Mouse (Mus musculus) MEL (cell line): ENCODE measurements at regions not wholly inside any gene's neighbourhood (a gene's known extent, or its start where the extent isn't known, plus 50 kb on each side); places are given as distances from the start of the nearest gene placed in this dataset.

Experiments
- CHD1 ChIP-seq: IDR thresholded peaks from 2 replicates; pipeline ENCODE4 v1.6.1; 2012; ENCODE audit warnings: low read depth, mild to moderate bottlenecking, inconsistent platforms, low read length, improper control_type of control experiment
- CTCF ChIP-seq, 3 experiments: IDR thresholded peaks in 2 of 3; conservative IDR thresholded peaks in 1 of 3; 2 replicates each; pipeline ENCODE4 v1.5.1; 2011 to 2012; ENCODE audit warnings: low read length in 3 of 3, low read depth in 2 of 3, mild to moderate bottlenecking in 2 of 3, improper control_type of control experiment in 1 of 3, inconsistent platforms in 1 of 3, mixed read lengths in 1 of 3, moderate library complexity in 1 of 3; ENCODE audit not compliant: control insufficient read depth in 1 of 3, insufficient read depth in 1 of 3, poor library complexity in 1 of 3, severe bottlenecking in 1 of 3
- E2F4 ChIP-seq: IDR thresholded peaks from 2 replicates; pipeline ENCODE4 v1.6.1; 2011; ENCODE audit warnings: low read depth, low read length, improper control_type of control experiment, borderline replicate concordance
- ETS1 ChIP-seq: IDR thresholded peaks from 2 replicates; pipeline ENCODE4 v1.6.1; 2012; ENCODE audit warnings: low read depth, mild to moderate bottlenecking, inconsistent platforms, low read length, improper control_type of control experiment, moderate library complexity
- TAL1 ChIP-seq: IDR thresholded peaks from 2 replicates; pipeline ENCODE4 v1.6.1; 2012; ENCODE audit warnings: mild to moderate bottlenecking, inconsistent platforms, low read length, moderate library complexity, mixed read lengths
- TBP ChIP-seq: IDR thresholded peaks from 2 replicates; pipeline ENCODE4 v1.8.0; 2011; ENCODE audit warnings: low read depth, low read length, improper control_type of control experiment
- ZMIZ1 ChIP-seq: IDR thresholded peaks from 2 replicates; pipeline ENCODE4 v1.6.1; 2012; ENCODE audit warnings: low read depth, mild to moderate bottlenecking, inconsistent platforms, low read length, improper control_type of control experiment, moderate library complexity

DNA sequence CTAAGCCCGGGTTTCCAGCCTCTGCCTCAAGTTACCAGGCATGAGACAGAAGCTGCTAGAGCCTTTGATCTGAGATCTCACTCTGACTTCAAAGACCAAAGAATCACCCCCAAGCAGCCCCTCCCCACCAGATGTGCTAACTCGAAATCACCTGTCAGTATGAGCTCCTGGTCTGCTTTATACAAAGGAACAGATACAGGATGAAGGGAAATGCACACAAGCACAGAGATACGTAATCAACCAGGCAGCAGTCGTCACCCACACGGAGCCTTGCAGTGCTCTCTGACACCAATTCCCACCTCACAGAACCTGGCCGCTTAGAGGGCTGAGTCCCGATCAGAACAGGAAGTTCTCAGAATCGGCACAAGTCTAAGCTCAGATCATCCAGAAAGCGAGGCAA lies 90.6 kb downstream of the Psmg1 start:
- no peak for TF ChIP-seq TAL1
- TF ChIP-seq ETS1: no peak
- no peak for TF ChIP-seq CHD1
- TF ChIP-seq CTCF (IDR thresholded peaks at IDR 0.05 in 2 of 3, conservative IDR thresholded peaks at IDR 0.05 in 1 of 3; ENCODE audit: control insufficient read depth in 1 of 3, insufficient read depth in 1 of 3, low read depth in 2 of 3, low read length in 3 of 3, poor library complexity in 1 of 3, severe bottlenecking in 1 of 3): no peak
- TF ChIP-seq TBP: no peak
- no peak for TF ChIP-seq ZMIZ1
- no peak for TF ChIP-seq E2F4
